Mouse (Mus musculus): ENCODE data around the gene Rtn4r. TPM values are rescaled to one million over a fixed set of nuclear protein-coding genes. Genes with fewer than 3 reads are reported as not detected.
A peak's percentile ranks its signal among the peaks of the same experiment; 100 is the strongest.

Gene Rtn4r
- polyA plus RNA-seq, 1 experiment from 2014 or later, result 6.5 TPM

- 0 out of 2 replicates have a peak, but pooled peaks have one; percentile 28 for ATAC-seq (ENCODE audit: low FRiP score, low read depth)
- WGBS, result 24% methylated on average over 6 of the region's 6 CpGs
- Histone ChIP-seq H3K9ac (no peak overlapping the region), H3K9me3 (no peaks in the 10 kb centered on the region), H3K4me1 (peaks cover 6% of the 10 kb centered on the region; the same call in 1 of the 2 replicates), H3K4me2 (replicated peaks) (no peak overlapping the region), H3K27me3 (no peaks in the 10 kb centered on the region), H3K36me3 (no peaks in the 10 kb centered on the region), H3K27ac (no peak overlapping the region), H3K4me3 (no peak overlapping the region)
These were observed 23.6 kb upstream of the Rtn4r start for GRCm38 (mm10) chr16:18103808-18104207.

DNA sequence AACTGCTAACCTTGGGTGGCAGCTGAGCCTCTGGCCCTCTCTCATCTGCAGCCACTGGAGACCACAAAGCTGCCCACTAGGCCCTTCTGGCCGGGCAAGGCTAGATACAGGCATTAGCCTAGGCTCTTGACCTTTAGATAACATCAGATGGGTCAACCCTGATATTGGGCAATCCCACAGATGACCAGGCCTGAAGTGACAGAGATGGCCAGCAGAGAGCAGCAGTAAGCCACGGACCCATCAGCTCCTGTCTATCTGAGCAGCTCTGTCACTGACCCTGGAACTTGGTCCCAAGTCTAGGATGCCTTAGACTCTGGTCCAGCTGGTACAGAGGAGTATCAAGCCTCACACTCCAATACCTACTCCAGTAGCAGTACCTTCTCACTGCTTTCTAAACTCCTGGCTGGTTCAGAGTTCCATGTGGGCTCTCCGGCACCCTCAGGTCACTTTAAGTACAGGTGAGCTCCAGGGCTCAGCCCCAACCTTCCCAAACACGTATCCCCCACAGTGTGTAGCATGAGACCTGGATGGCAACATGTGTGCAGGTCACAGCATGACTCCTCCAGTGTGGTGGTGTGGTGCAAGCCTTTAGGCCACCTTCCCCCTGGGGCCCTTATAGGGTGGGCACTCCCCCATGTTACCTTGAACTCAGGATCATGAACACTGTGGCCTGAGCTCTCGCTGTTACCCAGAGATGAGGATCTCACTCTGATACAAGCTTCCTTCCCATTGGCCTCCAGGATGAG lies 19.0 kb upstream of the Rtn4r start:
- Histone ChIP-seq H3K36me3 (no peaks in the 10 kb centered on the region), H3K4me2 (replicated peaks) (no peak overlapping the region), H3K4me1 (peaks cover 20% of the 10 kb centered on the region), H3K4me3 (no peak overlapping the region), H3K27me3 (no peaks in the 10 kb centered on the region), H3K9ac (no peak overlapping the region), H3K27ac (no peak overlapping the region), H3K9me3 (peaks cover 13% of the 10 kb centered on the region)
- ATAC-seq (ENCODE audit: low FRiP score, low read depth), result peak; percentile 20; the same call in 1 of the 2 replicates
- WGBS, result 57% methylated on average over 5 of the region's 5 CpGs

- H3K4me2 ChIP-seq (replicated peaks), result no peak overlapping the region
- peaks cover 14% of the 10 kb centered on the region for H3K4me1 ChIP-seq
- no peak overlapping the region for H3K27ac ChIP-seq
- ATAC-seq (ENCODE audit: low FRiP score, low read depth), result no peak
- 71% methylated on average over 7 of the region's 7 CpGs for WGBS
- H3K4me3 ChIP-seq, result no peak overlapping the region
- H3K27me3 ChIP-seq, result no peaks in the 10 kb centered on the region
- H3K9me3 ChIP-seq, result peaks cover 13% of the 10 kb centered on the region
- no peaks in the 10 kb centered on the region for H3K36me3 ChIP-seq
- no peak overlapping the region for H3K9ac ChIP-seq
These were observed 16.4 kb upstream of the Rtn4r start for GRCm38 (mm10) chr16:18111042-18111441.

DNA sequence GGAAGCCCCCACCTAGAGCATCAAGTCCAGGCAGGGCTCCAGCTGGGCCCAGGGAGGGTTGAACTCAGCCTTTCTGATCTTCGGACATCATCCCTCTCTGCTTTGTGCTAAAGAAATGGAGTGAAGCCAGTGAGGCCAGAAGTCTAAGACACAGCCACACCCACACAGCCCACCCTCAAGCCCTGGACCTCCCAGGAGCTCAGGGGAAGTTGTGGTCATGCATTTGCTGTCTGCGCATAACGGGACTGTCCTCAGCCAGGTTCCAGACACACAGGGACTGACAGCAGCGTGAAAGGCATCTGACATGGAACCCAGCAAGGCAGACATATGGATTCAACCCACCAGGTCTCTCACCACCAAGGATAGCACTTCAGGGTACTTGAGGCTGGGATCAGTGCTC lies 11.0 kb upstream of the Rtn4r start:
- 67% methylated on average over 4 of the region's 4 CpGs for WGBS
- Histone ChIP-seq H3K9me3 (no peaks in the 10 kb centered on the region), H3K4me1 (peaks cover 14% of the 10 kb centered on the region), H3K4me2 (replicated peaks) (no peak overlapping the region), H3K36me3 (no peaks in the 10 kb centered on the region), H3K4me3 (no peak overlapping the region), H3K9ac (no peak overlapping the region), H3K27ac (no peak overlapping the region), H3K27me3 (0 out of 2 replicates have a peak, but pooled peaks cover 3% of the 10 kb centered on the region)
- no peak for ATAC-seq (ENCODE audit: low FRiP score, low read depth)

GRCm38 (mm10) chr16:18118285-18118684 lies 9.2 kb upstream of the Rtn4r start:
- H3K27me3 ChIP-seq, result peaks cover 7% of the 10 kb centered on the region; the same call in 1 of the 2 replicates
- no peak overlapping the region for H3K27ac ChIP-seq
- WGBS, result 81% methylated on average over 3 of the region's 3 CpGs
- H3K36me3 ChIP-seq, result no peaks in the 10 kb centered on the region
- no peaks in the 10 kb centered on the region for H3K4me1 ChIP-seq
- no peak overlapping the region for H3K4me3 ChIP-seq
- ATAC-seq (ENCODE audit: low FRiP score, low read depth), result no peak
- H3K4me2 ChIP-seq (replicated peaks), result no peak overlapping the region
- no peak overlapping the region for H3K9ac ChIP-seq
- no peaks in the 10 kb centered on the region for H3K9me3 ChIP-seq

- 19% methylated on average over 8 of the region's 8 CpGs for WGBS
These were observed 8.3 kb upstream of the Rtn4r start for GRCm38 (mm10) chr16:18119031-18119730.

GRCm38 (mm10) chr16:18122740-18123139 lies 4.7 kb upstream of the Rtn4r start:
- Histone ChIP-seq H3K27me3 (peaks cover 30% of the 10 kb centered on the region), H3K4me1 (0 out of 2 replicates have a peak, but pooled peaks cover 3% of the 10 kb centered on the region), H3K27ac (no peak overlapping the region), H3K4me3 (no peak overlapping the region), H3K36me3 (no peaks in the 10 kb centered on the region), H3K9ac (no peak overlapping the region), H3K9me3 (no peaks in the 10 kb centered on the region), H3K4me2 (replicated peaks) (no peak overlapping the region)
- no peak for ATAC-seq (ENCODE audit: low FRiP score, low read depth)
- WGBS, result 67% methylated on average over 2 of the region's 2 CpGs

More at GRCm38 (mm10) chr16:18119031-18119730, 8.3 kb upstream of the Rtn4r start:
- no peaks in the 10 kb centered on the region for H3K4me1 ChIP-seq
- peaks cover 7% of the 10 kb centered on the region; the same call in 1 of the 2 replicates for H3K27me3 ChIP-seq
- H3K27ac ChIP-seq, result no peak overlapping the region
- H3K9ac ChIP-seq, result no peak overlapping the region
- no peak overlapping the region for H3K4me3 ChIP-seq
- no peak overlapping the region for H3K4me2 ChIP-seq (replicated peaks)
- no peaks in the 10 kb centered on the region for H3K36me3 ChIP-seq
- ATAC-seq (ENCODE audit: low FRiP score, low read depth), result no peak
- no peaks in the 10 kb centered on the region for H3K9me3 ChIP-seq

DNA sequence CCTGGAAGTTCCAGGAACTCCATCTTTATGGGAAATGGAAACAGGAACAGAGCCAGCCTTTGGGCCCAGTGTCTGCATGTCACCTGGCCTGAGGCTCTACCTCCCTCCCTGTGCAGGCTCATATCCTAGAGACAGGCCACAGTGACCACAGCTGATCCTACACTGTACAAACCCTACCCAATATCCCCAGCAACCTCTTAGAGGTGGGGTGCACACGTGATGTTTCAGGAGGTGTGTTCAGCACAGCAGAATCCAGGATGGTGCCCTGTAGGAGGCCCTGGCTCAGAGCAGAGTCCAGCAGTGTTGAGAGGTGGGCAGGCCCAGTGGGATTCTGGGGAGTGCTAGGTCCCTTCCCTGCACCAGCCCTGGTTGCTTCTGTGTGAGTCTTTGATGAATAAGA lies 4.0 kb upstream of the Rtn4r start:
- no peaks in the 10 kb centered on the region for H3K9me3 ChIP-seq
- no peaks in the 10 kb centered on the region for H3K36me3 ChIP-seq
- 58% methylated on average over 1 of the region's 1 CpGs for WGBS
- no peak overlapping the region for H3K4me3 ChIP-seq
- H3K9ac ChIP-seq, result no peak overlapping the region
- no peak for ATAC-seq (ENCODE audit: low FRiP score, low read depth)
- peaks cover 10% of the 10 kb centered on the region for H3K4me1 ChIP-seq
- no peak overlapping the region for H3K27ac ChIP-seq
- peaks cover 37% of the 10 kb centered on the region for H3K27me3 ChIP-seq
- H3K4me2 ChIP-seq (replicated peaks), result no peak overlapping the region

DNA sequence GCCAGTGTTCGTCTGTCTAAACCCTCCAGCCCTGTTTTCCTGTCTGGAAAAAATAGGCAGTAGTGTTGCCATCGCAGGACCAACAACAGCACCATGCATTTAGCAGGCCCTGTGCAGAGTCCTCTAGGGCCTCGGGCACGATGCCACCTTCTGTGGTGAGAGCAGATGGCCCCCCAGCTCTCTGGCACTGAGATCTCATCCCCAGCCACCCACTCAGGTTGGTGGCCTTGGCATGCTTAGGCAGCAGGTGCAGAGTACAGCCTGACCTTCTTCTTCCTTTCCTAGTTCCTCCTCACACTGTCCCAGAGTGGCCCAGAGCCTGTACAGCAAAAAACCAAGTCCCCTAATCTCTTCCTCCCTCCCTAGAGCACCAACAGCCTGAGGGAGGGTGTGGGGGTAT lies 3.4 kb upstream of the Rtn4r start:
- Histone ChIP-seq H3K36me3 (no peaks in the 10 kb centered on the region), H3K4me1 (peaks cover 14% of the 10 kb centered on the region), H3K4me3 (no peak overlapping the region), H3K9me3 (no peaks in the 10 kb centered on the region), H3K27ac (no peak overlapping the region), H3K27me3 (peaks cover 41% of the 10 kb centered on the region), H3K4me2 (replicated peaks) (no peak overlapping the region), H3K9ac (no peak overlapping the region)
- 74% methylated on average over 4 of the region's 4 CpGs for WGBS
- no peak for ATAC-seq (ENCODE audit: low FRiP score, low read depth)

- WGBS, result 32% methylated on average over 5 of the region's 5 CpGs
- H3K36me3 ChIP-seq, result no peaks in the 10 kb centered on the region
- peaks cover 45% of the 10 kb centered on the region for H3K27me3 ChIP-seq
- no peaks in the 10 kb centered on the region for H3K9me3 ChIP-seq
- no peak overlapping the region for H3K4me2 ChIP-seq (replicated peaks)
- H3K4me1 ChIP-seq, result peaks cover 19% of the 10 kb centered on the region
- no peak overlapping the region for H3K27ac ChIP-seq
- no peak overlapping the region for H3K4me3 ChIP-seq
- H3K9ac ChIP-seq, result no peak overlapping the region
- no peak for ATAC-seq (ENCODE audit: low FRiP score, low read depth)
These were observed 2.8 kb upstream of the Rtn4r start for GRCm38 (mm10) chr16:18124626-18125025.

GRCm38 (mm10) chr16:18125131-18125530 lies 2.3 kb upstream of the Rtn4r start:
- Histone ChIP-seq H3K9ac (no peak overlapping the region), H3K4me1 (peaks cover 22% of the 10 kb centered on the region), H3K4me2 (replicated peaks) (no peak overlapping the region), H3K4me3 (no peak overlapping the region), H3K9me3 (no peaks in the 10 kb centered on the region), H3K27me3 (peaks cover 45% of the 10 kb centered on the region), H3K36me3 (no peaks in the 10 kb centered on the region), H3K27ac (no peak overlapping the region)
- WGBS, result 70% methylated on average over 2 of the region's 2 CpGs
- no peak for ATAC-seq (ENCODE audit: low FRiP score, low read depth)

DNA sequence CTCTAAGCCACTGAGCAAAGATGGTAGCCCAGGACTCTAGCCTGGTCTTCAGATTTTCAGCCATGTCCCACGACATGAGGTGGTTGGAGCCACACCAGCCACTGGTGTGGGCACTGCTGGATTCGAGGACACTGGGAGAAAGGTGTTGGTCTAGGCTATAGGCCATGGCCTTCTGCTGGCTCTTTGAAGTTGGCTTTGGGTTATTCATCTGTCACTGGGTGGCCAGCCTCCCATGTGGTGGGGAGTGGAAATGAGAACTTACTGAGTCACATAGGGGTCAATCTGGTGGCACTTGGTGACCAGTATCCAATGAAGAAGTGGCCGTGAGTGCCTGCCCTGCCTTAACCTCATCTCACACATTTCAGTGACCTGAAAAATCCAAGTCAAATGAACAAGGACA lies 1.2 kb upstream of the Rtn4r start:
- Histone ChIP-seq H3K27me3 (peaks cover 45% of the 10 kb centered on the region), H3K9me3 (no peaks in the 10 kb centered on the region), H3K9ac (no peak overlapping the region), H3K27ac (no peak overlapping the region), H3K4me1 (peaks cover 33% of the 10 kb centered on the region), H3K4me3 (no peak overlapping the region), H3K36me3 (no peaks in the 10 kb centered on the region), H3K4me2 (replicated peaks) (no peak overlapping the region)
- ATAC-seq (ENCODE audit: low FRiP score, low read depth), result no peak
- 70% methylated on average over 3 of the region's 3 CpGs for WGBS
